14 mouse cellular contexts compared by ENCODE assay signal in the genomic region with DNA sequence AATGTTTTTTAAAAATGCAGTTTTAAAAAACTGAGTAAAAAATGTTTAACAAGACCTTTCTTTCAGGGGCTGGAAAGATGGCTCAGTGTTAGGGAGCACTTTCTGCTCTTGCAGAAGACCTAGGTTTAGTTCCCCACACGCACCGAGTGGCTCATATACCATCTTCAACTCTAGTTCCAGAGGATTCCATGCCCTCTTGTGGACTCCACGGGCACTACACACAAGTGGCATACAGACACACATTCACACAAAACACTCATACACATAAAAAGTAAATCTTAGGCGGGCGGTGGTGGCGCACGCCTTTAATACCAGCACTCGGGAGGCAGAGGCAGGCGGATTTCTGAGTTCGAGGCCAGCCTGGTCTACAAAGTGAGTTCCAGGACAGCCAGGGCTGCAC. TPM values are rescaled to one million over a fixed set of nuclear protein-coding genes. Genes with fewer than 3 reads are reported as not detected.
A peak's percentile ranks its signal among the peaks of the same experiment; 100 is the strongest.
DNase-seq lines count a peak whose midpoint lies in the region; ATAC-seq and TF ChIP-seq lines count a peak whose summit lies in the region.
"Had no signal": no experiment of that assay in that cellular context is flagged by ENCODE, and none has a peak within 500 bp of the region (broad histone marks: within the 10 kb centered on the region; RNA-seq: fewer than 3 reads in every experiment).

No protein-coding gene starts in this region.

- H3K27ac ChIP-seq in embryonic facial prominence, embryonic 11.5 days (replicated peaks; ENCODE audit: low read depth, low read length), result no peak overlapping the region
- H3K27ac ChIP-seq in embryonic facial prominence, embryonic 10.5 days (replicated peaks), result no peak overlapping the region
- H3K27ac ChIP-seq in liver, adult 2 months (replicated peaks; ENCODE audit: insufficient read depth, low read depth, low read length), result no peak overlapping the region
- H3K27ac ChIP-seq in liver, embryonic 12.5 days, result no peak overlapping the region
- no peak overlapping the region for H3K27ac ChIP-seq in CH12.LX (ENCODE audit: insufficient read depth, low read depth)
- H3K27ac ChIP-seq: forebrain, embryonic 13.5 days; heart, embryonic 10.5 days; macrophage; neural tube, embryonic 13.5 days had no signal

- TF ChIP-seq CTCF in liver, adult 2 months (IDR thresholded peaks at IDR 0.05; ENCODE audit: low read depth, low read length), result peak; percentile 13; the same call in 1 of the 2 replicates
- peak in 1 of 2 experiments; percentile 18; a peak in 2 of 4 replicates for TF ChIP-seq CTCF in CH12.LX (conservative IDR thresholded peaks at IDR 0.05 in 1 of 2, IDR thresholded peaks at IDR 0.05 in 1 of 2; ENCODE audit: low read depth in 2 of 2, low read length in 2 of 2)

- no peaks in the 10 kb centered on the region for H3K9me3 ChIP-seq in embryonic facial prominence, embryonic 11.5 days (replicated peaks; ENCODE audit: control insufficient read depth, low read length)
- H3K9me3 ChIP-seq in embryonic facial prominence, embryonic 10.5 days, result no peaks in the 10 kb centered on the region
- H3K9me3 ChIP-seq in liver, embryonic 12.5 days (replicated peaks), result no peaks in the 10 kb centered on the region
- H3K9me3 ChIP-seq in CH12.LX (replicated peaks; ENCODE audit: low read length), result no peaks in the 10 kb centered on the region
- H3K9me3 ChIP-seq: forebrain, embryonic 13.5 days; heart, embryonic 10.5 days; neural tube, embryonic 13.5 days had no signal

- 0 out of 2 replicates have a peak, but pooled peaks cover under 1% of the 10 kb centered on the region for H3K79me2 ChIP-seq in liver, adult 2 months (ENCODE audit: control insufficient read depth, insufficient read depth, low read length)
- peaks cover 3% of the 10 kb centered on the region; the same call in 1 of the 2 replicates for H3K79me2 ChIP-seq in CH12.LX (replicated peaks; ENCODE audit: control insufficient read depth, extremely low read depth, insufficient read depth, poor library complexity, severe bottlenecking)

- H3K9ac ChIP-seq in embryonic facial prominence, embryonic 11.5 days (replicated peaks; ENCODE audit: low read length), result no peak overlapping the region
- H3K9ac ChIP-seq in liver, adult 2 months (ENCODE audit: low read depth, low read length), result no peak overlapping the region
- no peak overlapping the region for H3K9ac ChIP-seq in liver, embryonic 12.5 days
- no peak overlapping the region for H3K9ac ChIP-seq in CH12.LX (ENCODE audit: insufficient read depth, low read depth)
- H3K9ac ChIP-seq: forebrain, embryonic 13.5 days; neural tube, embryonic 13.5 days had no signal

- TF ChIP-seq EP300 in CH12.LX (IDR thresholded peaks at IDR 0.05; ENCODE audit: low read length), result no peak

- no peak for TF ChIP-seq POLR2A in liver, adult 2 months (IDR thresholded peaks at IDR 0.05; ENCODE audit: extremely low read depth, insufficient read depth, low read length)
- no peak for TF ChIP-seq POLR2A in CH12.LX (IDR thresholded peaks at IDR 0.05; ENCODE audit: low read depth, low read length)

- H3K4me2 ChIP-seq in embryonic facial prominence, embryonic 11.5 days (ENCODE audit: low read depth, low read length), result no peak overlapping the region
- no peak overlapping the region for H3K4me2 ChIP-seq in liver, embryonic 12.5 days
- H3K4me2 ChIP-seq in CH12.LX (ENCODE audit: insufficient read depth, low read depth, poor library complexity, severe bottlenecking), result no peak overlapping the region
- H3K4me2 ChIP-seq: forebrain, embryonic 13.5 days; neural tube, embryonic 13.5 days had no signal

- intact Hi-C loops in heart, postnatal 14 days (cut with DNase I), result loop anchor here (10.0 kb wide), 1 partner anchor 1141 kb away; no protein-coding TSS in a partner anchor

- dilution Hi-C loops in CH12.LX (cut with MboI; ENCODE audit: extremely low pct_ligation_motif_present, extremely low pct_unique_long_range_greater_than_20kb, low sequenced_read_pairs), result no loop called here

- H3K4me3 ChIP-seq in embryonic facial prominence, embryonic 11.5 days (ENCODE audit: low read depth, low read length), result no peak overlapping the region
- no peak overlapping the region for H3K4me3 ChIP-seq in embryonic facial prominence, embryonic 10.5 days
- H3K4me3 ChIP-seq in liver, adult 2 months (ENCODE audit: insufficient read depth, low read depth, low read length), result no peak overlapping the region
- H3K4me3 ChIP-seq in liver, embryonic 12.5 days, result no peak overlapping the region
- no peak overlapping the region for H3K4me3 ChIP-seq in CH12.LX (replicated peaks in 1 of 3; ENCODE audit: low read depth in 2 of 3, low read length in 2 of 3, poor library complexity in 1 of 3)
- H3K4me3 ChIP-seq: forebrain, embryonic 13.5 days; heart, embryonic 10.5 days; neural tube, embryonic 13.5 days had no signal

- no peaks in the 10 kb centered on the region for H3K4me1 ChIP-seq in embryonic facial prominence, embryonic 11.5 days (ENCODE audit: control insufficient read depth, insufficient read depth, low read length)
- H3K4me1 ChIP-seq in embryonic facial prominence, embryonic 10.5 days, result no peaks in the 10 kb centered on the region
- peaks cover 11% of the 10 kb centered on the region for H3K4me1 ChIP-seq in liver, adult 2 months (ENCODE audit: control insufficient read depth, insufficient read depth, low read length)
- H3K4me1 ChIP-seq in liver, embryonic 12.5 days, result no peaks in the 10 kb centered on the region
- peaks cover 0 to 7% of the 10 kb centered on the region in 2 experiments; a peak in 1 of 4 replicates for H3K4me1 ChIP-seq in CH12.LX (ENCODE audit: control insufficient read depth in 1 of 2, insufficient read depth in 2 of 2)
- H3K4me1 ChIP-seq: forebrain, embryonic 13.5 days had no signal

- H3K36me3 ChIP-seq in embryonic facial prominence, embryonic 11.5 days (replicated peaks; ENCODE audit: control insufficient read depth, insufficient read depth, low read depth, low read length), result peaks cover 9% of the 10 kb centered on the region
- H3K36me3 ChIP-seq in embryonic facial prominence, embryonic 10.5 days (replicated peaks), result peaks cover 96% of the 10 kb centered on the region
- peaks cover 59% of the 10 kb centered on the region for H3K36me3 ChIP-seq in liver, adult 2 months (ENCODE audit: control insufficient read depth, insufficient read depth, low read length)
- H3K36me3 ChIP-seq in liver, embryonic 12.5 days, result peaks cover 89% of the 10 kb centered on the region
- H3K36me3 ChIP-seq in CH12.LX (replicated peaks in 1 of 2; ENCODE audit: control insufficient read depth in 1 of 2, insufficient read depth in 1 of 2, low read length in 1 of 2), result peaks cover 51 to 87% of the 10 kb centered on the region in 2 experiments

- H3K27me3 ChIP-seq in embryonic facial prominence, embryonic 11.5 days (ENCODE audit: control insufficient read depth, insufficient read depth, low read length), result no peaks in the 10 kb centered on the region
- H3K27me3 ChIP-seq in embryonic facial prominence, embryonic 10.5 days (replicated peaks; ENCODE audit: low read depth, poor library complexity, severe bottlenecking), result no peaks in the 10 kb centered on the region
- H3K27me3 ChIP-seq in liver, adult 2 months (ENCODE audit: control insufficient read depth, insufficient read depth, low read length), result no peaks in the 10 kb centered on the region
- no peaks in the 10 kb centered on the region for H3K27me3 ChIP-seq in liver, embryonic 12.5 days (replicated peaks)
- H3K27me3 ChIP-seq in CH12.LX (replicated peaks), result no peaks in the 10 kb centered on the region
- H3K27me3 ChIP-seq: forebrain, embryonic 13.5 days; neural tube, embryonic 13.5 days had no signal

- in situ Hi-C loops in CH12.LX (cut with MboI; ENCODE audit: low pct_ligation_motif_present, low pct_unique_long_range_greater_than_20kb, low sequenced_read_pairs), result no loop called here

- DNase-seq in embryonic facial prominence, embryonic 11.5 days (ENCODE audit: low spot score), result peak; percentile 28
- no peak for DNase-seq in embryonic facial prominence, embryonic 10.5 days (ENCODE audit: low spot score)
- DNase-seq in liver, adult 2 months (ENCODE audit: extremely low read depth, low read depth, low spot score), result no peak
- peak; percentile 21 for DNase-seq in CH12.LX (ENCODE audit: extremely low read depth)
- no peak for DNase-seq in heart, postnatal 14 days
- DNase-seq: cerebellum, postnatal 36 days had no signal

- no peak for TF ChIP-seq RAD21 in CH12.LX (IDR thresholded peaks at IDR 0.05; ENCODE audit: low read depth, low read length)

- no peak for ATAC-seq in embryonic facial prominence, embryonic 11.5 days (replicated peaks; ENCODE audit: insufficient number of reproducible peaks, low FRiP score, low TSS enrichment, low read depth)
- ATAC-seq in liver, embryonic 12.5 days, result no peak
- ATAC-seq in granulocyte monocyte progenitor cell, adult 5-6 weeks (replicated peaks; ENCODE audit: poor library complexity, severe bottlenecking), result peak; percentile 40; the same call in 1 of the 2 replicates
- no peak for ATAC-seq in monocyte, adult 5-6 weeks (replicated peaks; ENCODE audit: insufficient number of reproducible peaks, low FRiP score, low TSS enrichment, poor library complexity, severe bottlenecking)
- ATAC-seq: forebrain, embryonic 13.5 days; inflammation-experienced regulatory T-cells, adult 6 months had no signal

- WGBS in embryonic facial prominence, embryonic 11.5 days, result 95% methylated on average over 10 of the region's 10 CpGs
- 97% methylated on average over 10 of the region's 10 CpGs for WGBS in embryonic facial prominence, embryonic 10.5 days
- 97% methylated on average over 10 of the region's 10 CpGs for WGBS in liver, adult 2 months
- 88% methylated on average over 10 of the region's 10 CpGs for WGBS in liver, embryonic 12.5 days (ENCODE audit: insufficient replicate concordance)

TF ChIP-seq in CH12.LX, 34 proteins besides CTCF, POLR2A, EP300 and RAD21 (continues in another document):
- no peak for TF ChIP-seq TBP (conservative IDR thresholded peaks at IDR 0.05; ENCODE audit: low read depth, low read length)
- no peak for TF ChIP-seq MAFK (IDR thresholded peaks at IDR 0.05; ENCODE audit: insufficient replicate concordance, low read length)
- TF ChIP-seq CHD2 (IDR thresholded peaks at IDR 0.05; ENCODE audit: low read length), result no peak
- no peak for TF ChIP-seq USF2 (conservative IDR thresholded peaks at IDR 0.05; ENCODE audit: low read depth, low read length)

RNA-seq across cellular contexts. Expression of a gene that starts 27.3 kb away (rescaled TPM):
- polyA plus RNA-seq in embryonic facial prominence, embryonic 11.5 days (2014; fragmentation: Nextera tagmentation; extraction: Ambion mirVana), result 88.6 and 97.6 TPM in 2 replicates
- polyA plus RNA-seq in embryonic facial prominence, embryonic 10.5 days (2016; fragmentation: Nextera tagmentation; extraction: Ambion mirVana), result 66.7 and 68.9 TPM in 2 replicates
- 14.8 and 15.5 TPM in 2 replicates for total RNA-seq in liver, adult 2 months (2014; rRNA removed)
- 2.6 and 3.5 TPM in 2 replicates for polyA plus RNA-seq in liver, adult 2 months (2012; rRNA removed)
- polyA plus RNA-seq in liver, embryonic 12.5 days (2016; fragmentation: Nextera tagmentation; extraction: Ambion mirVana), result 39.3 and 40.2 TPM in 2 replicates
- 45.2 and 52.6 TPM in 2 replicates for total RNA-seq in CH12.LX (2012; rRNA removed)
- 58.9 and 62.4 TPM in 2 replicates for total RNA-seq in CH12.LX (2014; rRNA removed)
- polyA plus RNA-seq in CH12.LX (2012; ENCODE audit: insufficient read length, low read depth), result 66.3 and 69.6 TPM in 2 replicates
- total RNA-seq in granulocyte monocyte progenitor cell, adult 5-6 weeks (2014; fragmentation: Nextera tagmentation), result 61.9 and 82.9 TPM in 2 replicates
- 118 and 137 TPM in 2 replicates for total RNA-seq in granulocyte monocyte progenitor cell, adult 5-6 weeks (2017)
- total RNA-seq in monocyte, adult 5-6 weeks (2017), result 104 to 149 TPM (median 135 TPM) in 3 replicates
- 10 to 100 TPM; 38.0 to 43.4 TPM for total RNA-seq in heart, postnatal 14 days (2021)

Comparison
In these comparisons a context has a peak if more than half of its experiments do, and no peak if none do; other contexts are left out.
1. DNase-seq: peak in embryonic facial prominence, embryonic 11.5 days (single experiment) and CH12.LX (single experiment); none in embryonic facial prominence, embryonic 10.5 days (single experiment), liver, adult 2 months (single experiment) and heart, postnatal 14 days (0 of 2).